Mouse (Mus musculus) Patski (cell line): ENCODE measurements at regions not wholly inside any gene's neighbourhood (a gene's known extent, or its start where the extent isn't known, plus 50 kb on each side); places are given as distances from the start of the nearest gene placed in this dataset.

Experiments used
- ATAC-seq: fragments of 100-300 bp; one replicate; pipeline ENCODE4 v1.8.0; 2021
- CTCF ChIA-PET: fragments of 350-600 bp; sonication (Branson Sonifier 250); formaldehyde crosslinking; loops from one replicate; lab custom pipeline; 2022; ENCODE audit warnings: inconsistent platforms; lab: Charles Lee
- POLR2A ChIA-PET: fragments of 350-600 bp; sonication (Branson Sonifier 250); formaldehyde crosslinking; loops from one replicate; lab custom pipeline; 2022; ENCODE audit warnings: antibody characterized with exemption, inconsistent platforms; lab: Charles Lee
- DNase-seq: peaks from one replicate; pipeline ENCODE4 v3.0.0-alpha.2; 2011; ENCODE audit warnings: low read depth, low spot score
- H3K27me3 ChIP-seq: fragments of 371-371 bp; one replicate; pipeline ENCODE4 v1.5.1; 2021
- CTCF ChIP-seq: fragments of 100-300 bp; IDR thresholded peaks from one replicate; pipeline ENCODE4 v1.5.1; 2021
- in situ Hi-C: fragments of 300-500 bp; cut with MboI; formaldehyde crosslinking; loops from 3 replicates; pipeline ENCODE4 v1.11.1; 2018; ENCODE audit warnings: low pct_unique_long_range_greater_than_20kb, mixed read lengths

- ATAC-seq (no peak), DNase-seq (no peak)
- no peaks in the 10 kb centered on the region for H3K27me3 ChIP-seq
- CTCF ChIA-PET: no interaction called here
- POLR2A ChIA-PET: interaction anchor here (0.6 kb wide), 1 partner anchor 481 kb away, joined by 5 read pairs; no protein-coding TSS in a partner anchor
- no peak for TF ChIP-seq CTCF
- in situ Hi-C loops: no loop called here
Measured at GRCm38 (mm10) chrX:132646956-132647355, 1041.8 kb downstream of the Pcdh19 start.

- DNase-seq (no peak), ATAC-seq (no peak)
- ChIA-PET CTCF (no interaction called here), POLR2A (interaction anchor here (0.6 kb wide), 1 partner anchor 233 kb away, joined by 3 read pairs; no protein-coding TSS in a partner anchor)
- H3K27me3 ChIP-seq: peaks cover 3% of the 10 kb centered on the region
- in situ Hi-C loops: no loop called here
- no peak for TF ChIP-seq CTCF
Measured at GRCm38 (mm10) chrX:132596925-132597324, 1091.9 kb downstream of the Pcdh19 start.

- TF ChIP-seq CTCF: no peak
- no peak for DNase-seq
- ChIA-PET CTCF (no interaction called here), POLR2A (no interaction called here)
- peaks cover 3% of the 10 kb centered on the region for H3K27me3 ChIP-seq
- in situ Hi-C loops: no loop called here
- no peak for ATAC-seq
Measured at GRCm38 (mm10) chrX:132596424-132596823, 1092.4 kb downstream of the Pcdh19 start.

GRCm38 (mm10) chrX:132574085-132574484 is 1114.7 kb downstream of the Pcdh19 start:
- no peak for TF ChIP-seq CTCF
- ChIA-PET CTCF (no interaction called here), POLR2A (no interaction called here)
- DNase-seq (no peak), ATAC-seq (no peak)
- H3K27me3 ChIP-seq: peaks cover 4% of the 10 kb centered on the region
- in situ Hi-C loops: no loop called here
